Mouse (Mus musculus): ENCODE results near the gene Mrpl17.

The Mrpl17 gene

GRCm38 (mm10) chr7:105786506-105787284 lies 24.2 kb downstream of the Mrpl17 start:
- no peak for DNase-seq

- no peak for DNase-seq
These were observed 26.3 kb downstream of the Mrpl17 start for GRCm38 (mm10) chr7:105784556-105784955.

GRCm38 (mm10) chr7:105783861-105784260 lies 27.0 kb downstream of the Mrpl17 start:
- DNase-seq, result no peak

GRCm38 (mm10) chr7:105778553-105779265 lies 32.2 kb downstream of the Mrpl17 start:
- DNase-seq, result peak in 1 of 2 experiments; percentile 51

GRCm38 (mm10) chr7:105777797-105778552 lies 32.9 kb downstream of the Mrpl17 start:
- peak in 1 of 2 experiments; percentile 26 for DNase-seq

- no peak for DNase-seq
These were observed 33.6 kb downstream of the Mrpl17 start for GRCm38 (mm10) chr7:105777316-105777715.

GRCm38 (mm10) chr7:105776026-105776425 lies 34.9 kb downstream of the Mrpl17 start:
- no peak for DNase-seq

GRCm38 (mm10) chr7:105774661-105775060 lies 36.2 kb downstream of the Mrpl17 start:
- DNase-seq, result no peak

GRCm38 (mm10) chr7:105773041-105773440 lies 37.9 kb downstream of the Mrpl17 start:
- no peak for DNase-seq

- no peak for DNase-seq
These were observed 38.6 kb downstream of the Mrpl17 start for GRCm38 (mm10) chr7:105772331-105772730.

- DNase-seq, result no peak
These were observed 40.9 kb downstream of the Mrpl17 start for GRCm38 (mm10) chr7:105769959-105770358.

GRCm38 (mm10) chr7:105767729-105768165 lies 43.2 kb downstream of the Mrpl17 start:
- DNase-seq, result no peak

GRCm38 (mm10) chr7:105764331-105764730 lies 46.6 kb downstream of the Mrpl17 start:
- no peak for DNase-seq

- no peak for DNase-seq
These were observed 48.2 kb downstream of the Mrpl17 start for GRCm38 (mm10) chr7:105762517-105763270.

GRCm38 (mm10) chr7:105761813-105762484 lies 49.0 kb downstream of the Mrpl17 start:
- no peak for DNase-seq

GRCm38 (mm10) chr7:105753281-105753680 lies 57.6 kb downstream of the Mrpl17 start:
- DNase-seq, result no peak
